Mouse (Mus musculus) thymus, adult 18-20 months (tissue): Measurements from ENCODE around the gene Hsd17b13.

Experiments used
- DNase-seq, 2 experiments: peaks; one replicate each; pipeline ENCODE4 v3.0.0; 2022; ENCODE audit warnings: mixed read lengths in 2 of 2

The Hsd17b13 gene

GRCm38 (mm10) chr5:103919497-103919896 lies 57.7 kb downstream of the Hsd17b13 start:
- DNase-seq = no peak

- no peak for DNase-seq
These were observed 59.0 kb downstream of the Hsd17b13 start for GRCm38 (mm10) chr5:103918233-103918632.

DNA sequence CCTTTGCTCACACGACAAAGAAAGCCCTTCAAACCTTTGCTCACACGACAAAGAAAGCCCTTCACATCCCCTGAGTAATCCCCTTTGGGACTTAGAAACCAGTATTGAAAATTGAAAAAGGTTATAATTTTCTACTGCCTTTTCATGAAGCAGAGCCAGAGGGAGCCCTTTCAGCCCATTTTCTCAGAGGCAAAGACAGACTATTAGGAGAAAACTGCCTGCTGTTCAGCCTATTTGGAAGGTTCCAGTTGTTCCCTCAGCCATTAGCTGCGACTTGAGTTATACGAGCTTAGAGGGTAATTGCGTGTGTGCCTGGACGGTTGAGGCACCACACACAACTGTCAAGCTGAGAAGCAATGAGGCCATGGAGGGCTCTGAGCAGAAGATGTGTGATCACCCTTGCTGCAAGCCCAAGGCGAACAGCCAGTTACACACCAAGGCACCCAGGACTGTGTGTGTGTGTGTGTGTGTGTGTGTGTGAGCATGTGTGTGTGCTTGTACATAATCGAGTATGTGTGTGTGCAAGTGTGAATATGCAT lies 59.8 kb downstream of the Hsd17b13 start:
- no peak for DNase-seq

GRCm38 (mm10) chr5:103916595-103917356 lies 60.4 kb downstream of the Hsd17b13 start:
- no peak for DNase-seq

DNA sequence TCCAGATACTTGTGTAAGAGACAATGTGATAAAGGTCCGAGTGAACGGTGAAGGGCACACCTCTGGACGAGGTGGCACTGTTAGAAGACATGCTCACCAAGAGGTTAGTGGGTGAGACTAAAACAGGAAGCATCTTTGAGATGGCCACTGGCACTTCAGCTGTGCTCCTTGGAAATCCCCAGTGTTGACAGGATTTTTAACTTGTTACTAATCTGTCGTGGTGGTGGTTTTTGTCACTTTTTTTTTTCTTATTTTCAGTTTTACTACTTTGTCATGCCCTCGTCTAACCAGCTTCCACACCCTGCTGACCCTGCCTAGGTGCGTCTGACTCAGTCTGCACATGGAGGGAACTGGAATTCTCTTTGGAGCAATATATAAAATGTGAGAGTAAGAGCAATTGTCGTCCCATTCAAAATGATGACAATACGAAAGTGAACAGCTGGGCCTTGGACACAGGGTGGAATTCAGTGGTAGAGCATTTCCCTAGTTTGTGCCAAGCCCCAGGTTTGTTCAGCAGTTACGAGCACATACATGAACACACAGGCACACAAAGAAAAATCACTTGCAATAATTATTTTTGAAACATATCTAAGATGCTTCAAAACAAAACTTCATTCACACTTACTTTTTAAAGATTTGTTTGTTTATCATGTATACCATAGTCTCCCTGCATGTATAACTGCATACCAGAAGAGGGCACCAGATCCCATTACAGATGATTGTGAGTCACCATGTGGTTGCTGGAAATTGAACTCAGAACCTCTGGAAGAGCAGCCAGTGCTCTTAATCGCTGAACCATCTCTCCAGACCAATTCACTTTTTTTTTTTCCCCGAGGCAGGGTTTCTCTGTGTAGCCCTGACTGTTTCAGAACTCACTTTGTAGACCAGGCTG lies 62.6 kb downstream of the Hsd17b13 start:
- no peak for DNase-seq

- DNase-seq = no peak
These were observed 64.1 kb downstream of the Hsd17b13 start for GRCm38 (mm10) chr5:103913150-103913549.

GRCm38 (mm10) chr5:103911555-103911954 lies 65.7 kb downstream of the Hsd17b13 start:
- DNase-seq = no peak

DNA sequence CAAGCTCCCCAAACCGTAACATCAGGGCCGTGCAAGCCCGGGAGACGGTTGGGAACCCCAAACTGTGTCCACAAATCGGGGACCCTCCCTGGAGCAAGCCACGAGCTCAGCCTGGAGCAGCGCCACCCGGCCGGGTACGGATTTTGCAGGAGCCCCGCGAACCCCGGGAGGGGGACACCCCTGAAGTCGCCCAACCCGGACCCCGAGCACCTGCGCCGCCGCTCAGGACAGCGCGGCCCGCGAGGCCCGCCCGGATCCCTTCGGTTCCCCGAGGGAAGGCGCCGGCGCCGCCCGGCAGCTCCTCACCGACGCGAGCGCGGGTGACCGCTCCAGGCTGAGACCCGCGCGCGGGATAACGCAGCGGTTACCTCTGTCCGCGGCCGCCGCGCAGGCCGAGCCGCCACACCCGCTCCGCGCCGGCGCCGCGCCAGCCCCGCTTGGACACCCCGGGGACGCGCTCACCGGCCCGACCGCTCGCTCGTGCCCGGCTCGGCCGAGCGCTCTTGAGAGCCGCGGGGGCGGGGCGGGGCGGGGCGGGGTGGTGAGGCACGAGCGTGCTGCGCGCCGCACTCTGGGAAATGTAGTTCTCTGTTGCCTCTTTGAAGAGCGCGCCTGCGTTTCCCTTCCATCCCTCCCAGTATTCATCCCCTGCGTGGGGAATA lies 66.3 kb downstream of the Hsd17b13 start, which contains the start of gene Klhl8:
Klhl8 (minus strand) TSS at position 512 of the 662 bp plus-strand sequence.
- DNase-seq = peak; percentile 50 to 64

- no peak for DNase-seq
These were observed 67.1 kb downstream of the Hsd17b13 start for GRCm38 (mm10) chr5:103910156-103910555.

DNA sequence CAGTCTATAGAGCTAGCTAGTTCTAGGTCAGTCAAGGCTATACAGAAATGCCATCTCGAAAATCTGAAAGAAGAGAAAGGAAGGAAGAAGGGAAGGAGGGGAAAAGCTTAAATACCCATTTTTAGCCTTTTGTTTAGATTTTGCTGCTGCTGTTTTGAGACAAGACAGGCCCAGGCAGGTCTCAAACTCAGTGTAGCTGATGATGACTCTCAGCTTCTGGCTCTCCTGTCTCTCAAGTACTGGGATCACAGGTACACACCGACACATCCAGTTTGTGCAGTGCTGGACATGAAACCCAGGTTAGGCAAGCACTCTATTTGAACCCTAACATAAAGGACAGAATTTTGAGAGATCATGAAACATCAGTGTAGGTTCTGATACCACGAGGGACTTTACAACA lies 67.7 kb downstream of the Hsd17b13 start:
- no peak for DNase-seq

GRCm38 (mm10) chr5:103908851-103909250 lies 68.4 kb downstream of the Hsd17b13 start:
- no peak for DNase-seq

- no peak for DNase-seq
These were observed 69.4 kb downstream of the Hsd17b13 start for GRCm38 (mm10) chr5:103907844-103908243.

- no peak for DNase-seq
These were observed 71.0 kb downstream of the Hsd17b13 start for GRCm38 (mm10) chr5:103906173-103906572.
